Mouse (Mus musculus): ENCODE measurements around the gene Pla2g2d.

The Pla2g2d gene

GRCm38 (mm10) chr4:138775435-138775834 is at the start of gene Pla2g2d:
TSS of gene Pla2g2d (plus strand) at chr4:138775735.
- DNase-seq (ENCODE audit: low spot score in 2 of 2), result no peak

- DNase-seq (ENCODE audit: low spot score in 2 of 2), result no peak
Observed at GRCm38 (mm10) chr4:138725751-138726150, 49.8 kb upstream of the Pla2g2d start.

GRCm38 (mm10) chr4:138729018-138729703 is 46.4 kb upstream of the Pla2g2d start:
- DNase-seq (ENCODE audit: low spot score in 2 of 2), result peak in 1 of 2 experiments; percentile 28

GRCm38 (mm10) chr4:138734105-138734504 is 41.4 kb upstream of the Pla2g2d start:
- DNase-seq (ENCODE audit: low spot score in 2 of 2), result no peak

GRCm38 (mm10) chr4:138734863-138735262 is 40.7 kb upstream of the Pla2g2d start:
- DNase-seq (ENCODE audit: low spot score in 2 of 2), result no peak

GRCm38 (mm10) chr4:138737031-138737430 is 38.5 kb upstream of the Pla2g2d start, which contains the start of gene Ubxn10:
TSS of gene Ubxn10 (minus strand) at chr4:138737167.
- peak; percentile 55 to 61 for DNase-seq (ENCODE audit: low spot score in 2 of 2)

GRCm38 (mm10) chr4:138739136-138739851 is 36.2 kb upstream of the Pla2g2d start:
- no peak for DNase-seq (ENCODE audit: low spot score in 2 of 2)

GRCm38 (mm10) chr4:138745884-138746283 is 29.7 kb upstream of the Pla2g2d start:
- DNase-seq (ENCODE audit: low spot score in 2 of 2), result no peak

- no peak for DNase-seq (ENCODE audit: low spot score in 2 of 2)
Observed at GRCm38 (mm10) chr4:138746866-138747265, 28.7 kb upstream of the Pla2g2d start.

GRCm38 (mm10) chr4:138747851-138748250 is 27.7 kb upstream of the Pla2g2d start:
- no peak for DNase-seq (ENCODE audit: low spot score in 2 of 2)

- DNase-seq (ENCODE audit: low spot score in 2 of 2), result peak in 1 of 2 experiments; percentile 15
Observed at GRCm38 (mm10) chr4:138748369-138749072, 27.0 kb upstream of the Pla2g2d start.

- no peak for DNase-seq (ENCODE audit: low spot score in 2 of 2)
Observed at GRCm38 (mm10) chr4:138752603-138753002, 22.9 kb upstream of the Pla2g2d start.

GRCm38 (mm10) chr4:138753608-138754007 is 21.9 kb upstream of the Pla2g2d start:
- no peak for DNase-seq (ENCODE audit: low spot score in 2 of 2)

GRCm38 (mm10) chr4:138754432-138754831 is 21.1 kb upstream of the Pla2g2d start:
- DNase-seq (ENCODE audit: low spot score in 2 of 2), result no peak

GRCm38 (mm10) chr4:138755439-138755838 is 20.1 kb upstream of the Pla2g2d start:
- DNase-seq (ENCODE audit: low spot score in 2 of 2), result no peak

GRCm38 (mm10) chr4:138755983-138756382 is 19.6 kb upstream of the Pla2g2d start:
- DNase-seq (ENCODE audit: low spot score in 2 of 2), result no peak

- no peak for DNase-seq (ENCODE audit: low spot score in 2 of 2)
Observed at GRCm38 (mm10) chr4:138757416-138757815, 18.1 kb upstream of the Pla2g2d start, which contains the start of gene Pla2g2f. TSS of gene Pla2g2f (minus strand) at chr4:138757626.

- no peak for DNase-seq (ENCODE audit: low spot score in 2 of 2)
Observed at GRCm38 (mm10) chr4:138762266-138762665, 13.3 kb upstream of the Pla2g2d start.

GRCm38 (mm10) chr4:138771970-138772369 is 3.6 kb upstream of the Pla2g2d start:
- DNase-seq (ENCODE audit: low spot score in 2 of 2), result no peak

GRCm38 (mm10) chr4:138772386-138772785 is 3.1 kb upstream of the Pla2g2d start:
- DNase-seq (ENCODE audit: low spot score in 2 of 2), result no peak

- no peak for DNase-seq (ENCODE audit: low spot score in 2 of 2)
Observed at GRCm38 (mm10) chr4:138777417-138778407, 2.2 kb downstream of the Pla2g2d start.

Measured in urinary bladder, adult 18-20 months (tissue).